Mouse (Mus musculus) heart, adult 2 months (tissue): ENCODE results near the gene Gm20479. TPM values are rescaled to one million over a fixed set of nuclear protein-coding genes. Genes with fewer than 3 reads are reported as not detected.

Experiments used
- DNase-seq, 2 experiments: peaks; one replicate each; pipeline ENCODE4 v3.0.0; 2021
- H3K27ac ChIP-seq: fragments of 200-600 bp; 2 replicates; pipeline ENCODE4 v1.8.1; 2022
- H3K27me3 ChIP-seq: fragments of 200-500 bp; 2 replicates; pipeline ENCODE4 v1.6.1; 2012; ENCODE audit warnings: mild to moderate bottlenecking, low read length, inconsistent platforms, mixed read lengths; ENCODE audit not compliant: control insufficient read depth, insufficient read depth
- H3K36me3 ChIP-seq: fragments of 200-500 bp; 2 replicates; pipeline ENCODE4 v1.6.1; 2012; ENCODE audit warnings: low read length, inconsistent platforms; ENCODE audit not compliant: control insufficient read depth, insufficient read depth
- H3K4me1 ChIP-seq: fragments of 200-500 bp; 2 replicates; pipeline ENCODE4 v1.6.1; 2011; ENCODE audit warnings: low read length; ENCODE audit not compliant: control insufficient read depth, insufficient read depth
- H3K4me3 ChIP-seq: fragments of 200-600 bp; 2 replicates; pipeline ENCODE4 v1.8.1; 2022
- H3K79me2 ChIP-seq: fragments of 200-500 bp; replicated peaks from 2 replicates; pipeline ENCODE4 v1.6.1; 2012; ENCODE audit warnings: mild to moderate bottlenecking, inconsistent platforms, low read length, moderate library complexity, mixed read lengths; ENCODE audit not compliant: control insufficient read depth, insufficient read depth
- H3K9ac ChIP-seq: fragments of 200-500 bp; 2 replicates; pipeline ENCODE4 v1.6.1; 2012; ENCODE audit warnings: low read depth, mild to moderate bottlenecking, control low read depth, inconsistent platforms, low read length, mixed read lengths
- CTCF ChIP-seq: fragments of 200-600 bp; IDR thresholded peaks from 2 replicates; pipeline ENCODE4 v1.8.1; 2022; ENCODE audit warnings: antibody characterized with exemption, mild to moderate bottlenecking, moderate library complexity
- EP300 ChIP-seq: fragments of 200-500 bp; IDR thresholded peaks from 2 replicates; pipeline ENCODE4 v1.6.1; 2011; ENCODE audit warnings: low read depth, low read length, control low read depth; ENCODE audit not compliant: insufficient read depth
- POLR2A ChIP-seq: fragments of 200-500 bp; IDR thresholded peaks from 2 replicates; pipeline ENCODE4 v1.6.1; 2011; ENCODE audit warnings: mild to moderate bottlenecking, low read depth, low read length, control low read depth; ENCODE audit not compliant: insufficient read depth
- WGBS: fragments of 180-500 bp; shearing (Covaris S2); methylation state at CpG from one replicate; pipeline ENCODE4 v1.1.7; 2018; 5-methylcytosine and 5-hydroxymethylcytosine counted together
- intact Hi-C: fragments of 180-260 bp; cut with DNase I; formaldehyde crosslinking; loops from one replicate; pipeline ENCODE4 v1.15.1; 2025
- polyA plus RNA-seq: library from polyadenylated mRNA; depleted of rRNA; stranded (reverse); fragments of >200 nt; gene quantifications from 2 replicates; pipeline ENCODE4 v1.2.3, GENCODE M21; 2012
- total RNA-seq, 2 experiments: library from RNA; stranded (reverse); gene quantifications; 2 replicates each; pipeline ENCODE4 v1.2.3; 2021

Gene Gm20479
- total and polyA plus RNA-seq, 3 experiments = 0.52 TPM; not detected in 2

- intact Hi-C loops = loop anchor here (5.0 kb wide), 1 partner anchor 166 kb away; no protein-coding TSS in a partner anchor
- Histone ChIP-seq H3K4me3 (no peak overlapping the region), H3K79me2 (no peaks in the 10 kb centered on the region), H3K4me1 (peaks cover 19% of the 10 kb centered on the region), H3K27ac (peak overlapping the region; percentile 44), H3K27me3 (0 out of 2 replicates have a peak, but pooled peaks cover 2% of the 10 kb centered on the region), H3K36me3 (peaks cover 7% of the 10 kb centered on the region), H3K9ac (no peak overlapping the region)
- WGBS = 60% methylated on average over 11 of the region's 11 CpGs
- peak; percentile 31 to 43 for DNase-seq
- TF ChIP-seq CTCF (no peak), EP300 (no peak)
Observed at GRCm38 (mm10) chr7:27328161-27328560, 29.1 kb downstream of the Gm20479 start.

- 0 out of 2 replicates have a peak, but pooled peaks cover 2% of the 10 kb centered on the region for H3K27me3 ChIP-seq
- intact Hi-C loops = loop anchor here (5.0 kb wide), 1 partner anchor 165 kb away; no protein-coding TSS in a partner anchor
- peaks cover 7% of the 10 kb centered on the region for H3K36me3 ChIP-seq
- H3K79me2 ChIP-seq = no peaks in the 10 kb centered on the region
- H3K27ac ChIP-seq = no peak overlapping the region
- peaks cover 21% of the 10 kb centered on the region for H3K4me1 ChIP-seq
- no peak overlapping the region for H3K4me3 ChIP-seq
- 93% methylated on average over 8 of the region's 8 CpGs for WGBS
- TF ChIP-seq CTCF = no peak
- DNase-seq = no peak
- H3K9ac ChIP-seq = no peak overlapping the region
Observed at GRCm38 (mm10) chr7:27327500-27327899, 29.7 kb downstream of the Gm20479 start.

GRCm38 (mm10) chr7:27326101-27326880, 30.9 kb downstream of the Gm20479 start:
- WGBS = 70% methylated on average over 34 of the region's 34 CpGs
- peak; percentile 61 to 74 for DNase-seq
- peaks cover 7% of the 10 kb centered on the region for H3K36me3 ChIP-seq

GRCm38 (mm10) chr7:27325697-27326096, 31.5 kb downstream of the Gm20479 start:
- 0 out of 2 replicates have a peak, but pooled peaks have one; percentile 12 for TF ChIP-seq POLR2A
- no peak for TF ChIP-seq EP300
- 0 out of 2 replicates have a peak, but pooled peaks cover 2% of the 10 kb centered on the region for H3K27me3 ChIP-seq
- H3K9ac ChIP-seq = peak overlapping the region; percentile 53
- peak; percentile 83 to 90 for DNase-seq
- no peaks in the 10 kb centered on the region for H3K79me2 ChIP-seq
- H3K36me3 ChIP-seq = peaks cover 7% of the 10 kb centered on the region
- peak overlapping the region; percentile 22 for H3K4me3 ChIP-seq
- intact Hi-C loops = loop anchor here (5.0 kb wide), 1 partner anchor 163 kb away; no protein-coding TSS in a partner anchor
- H3K4me1 ChIP-seq = peaks cover 23% of the 10 kb centered on the region
- WGBS = 10% methylated on average over 24 of the region's 24 CpGs
- peak overlapping the region; percentile 67 for H3K27ac ChIP-seq

More at GRCm38 (mm10) chr7:27326101-27326880, 30.9 kb downstream of the Gm20479 start:
- H3K9ac ChIP-seq = no peak overlapping the region
- no peak for TF ChIP-seq CTCF
- no peak for TF ChIP-seq EP300
- no peak for TF ChIP-seq POLR2A
- intact Hi-C loops = loop anchor here (5.0 kb wide), 1 partner anchor 164 kb away; no protein-coding TSS in a partner anchor
- H3K4me3 ChIP-seq = no peak overlapping the region
- peak overlapping the region; percentile 67 for H3K27ac ChIP-seq
- peaks cover 23% of the 10 kb centered on the region for H3K4me1 ChIP-seq
- 0 out of 2 replicates have a peak, but pooled peaks cover 2% of the 10 kb centered on the region for H3K27me3 ChIP-seq
- H3K79me2 ChIP-seq = no peaks in the 10 kb centered on the region

GRCm38 (mm10) chr7:27324928-27325327, 32.3 kb downstream of the Gm20479 start:
- H3K27ac ChIP-seq = no peak overlapping the region
- H3K4me3 ChIP-seq = no peak overlapping the region
- H3K4me1 ChIP-seq = peaks cover 21% of the 10 kb centered on the region
- no peaks in the 10 kb centered on the region for H3K79me2 ChIP-seq
- intact Hi-C loops = loop anchor here (5.0 kb wide), 1 partner anchor 163 kb away; no protein-coding TSS in a partner anchor
- WGBS = 77% methylated on average over 20 of the region's 20 CpGs
- H3K9ac ChIP-seq = no peak overlapping the region
- peaks cover 7% of the 10 kb centered on the region for H3K36me3 ChIP-seq
- H3K27me3 ChIP-seq = 0 out of 2 replicates have a peak, but pooled peaks cover 2% of the 10 kb centered on the region
- DNase-seq = no peak
- TF ChIP-seq POLR2A (no peak), CTCF (no peak), EP300 (no peak)

- 95% methylated on average over 11 of the region's 11 CpGs for WGBS
- no peaks in the 10 kb centered on the region for H3K79me2 ChIP-seq
- intact Hi-C loops = no loop called here
- DNase-seq = no peak
- TF ChIP-seq EP300 (no peak), CTCF (no peak), POLR2A (no peak)
- H3K4me3 ChIP-seq = no peak overlapping the region
- no peak overlapping the region for H3K27ac ChIP-seq
- H3K36me3 ChIP-seq = peaks cover 7% of the 10 kb centered on the region
- no peaks in the 10 kb centered on the region for H3K27me3 ChIP-seq
- peaks cover 16% of the 10 kb centered on the region for H3K4me1 ChIP-seq
- H3K9ac ChIP-seq = no peak overlapping the region
Observed at GRCm38 (mm10) chr7:27324161-27324560, 33.1 kb downstream of the Gm20479 start.
